Mouse (Mus musculus) heart, embryonic 11.5 days (tissue): Measurements from ENCODE around the gene Anapc5. TPM values are rescaled to one million over a fixed set of nuclear protein-coding genes. Genes with fewer than 3 reads are reported as not detected.
A peak's percentile ranks its signal among the peaks of the same experiment; 100 is the strongest.

ENCODE experiments used
- ATAC-seq: fragments of 200-750 bp; cut with Nextera tagmentation; replicated peaks from 2 replicates; pipeline ENCODE4 v1.8.0; 2017; ENCODE audit warnings: moderate library complexity; ENCODE audit not compliant: insufficient number of reproducible peaks, low FRiP score, low TSS enrichment
- H3K27ac ChIP-seq: fragments of 300-500 bp; sonication (generic); 2 replicates; pipeline ENCODE4 v1.5.1; 2014; ENCODE audit warnings: mild to moderate bottlenecking, low read depth, low read length
- H3K27me3 ChIP-seq: fragments of 300-500 bp; sonication (generic); 2 replicates; pipeline ENCODE4 v1.6.1; 2014; ENCODE audit warnings: mild to moderate bottlenecking, low read length, mixed read lengths; ENCODE audit not compliant: control insufficient read depth, insufficient read depth
- H3K36me3 ChIP-seq: fragments of 300-500 bp; sonication (generic); 2 replicates; pipeline ENCODE4 v1.6.1; 2014; ENCODE audit warnings: mild to moderate bottlenecking, low read length, moderate library complexity, mixed read lengths; ENCODE audit not compliant: control insufficient read depth, insufficient read depth
- H3K4me1 ChIP-seq: fragments of 300-500 bp; sonication (generic); 2 replicates; pipeline ENCODE4 v1.6.1; 2014; ENCODE audit warnings: low read length; ENCODE audit not compliant: control insufficient read depth, insufficient read depth
- H3K4me2 ChIP-seq: fragments of 300-500 bp; sonication (generic); 2 replicates; pipeline ENCODE4 v1.6.1; 2014; ENCODE audit warnings: mild to moderate bottlenecking, moderate library complexity
- H3K4me3 ChIP-seq: fragments of 300-500 bp; sonication (generic); 2 replicates; pipeline ENCODE4 v1.5.1; 2014; ENCODE audit warnings: low read depth, low read length
- H3K9ac ChIP-seq: fragments of 300-500 bp; sonication (generic); 2 replicates; pipeline ENCODE4 v1.6.1; 2014; ENCODE audit warnings: mild to moderate bottlenecking, low read depth, low read length, moderate library complexity
- H3K9me3 ChIP-seq: fragments of 300-500 bp; sonication (generic); replicated peaks from 2 replicates; pipeline ENCODE4 v1.6.1; 2016; ENCODE audit warnings: low read length; ENCODE audit not compliant: control insufficient read depth
- WGBS: fragments of 180-500 bp; shearing (Covaris S2); extraction: QIAGEN DNeasy Blood & Tissue Kit; methylation state at CpG from one replicate; pipeline ENCODE4 v1.1.7; 2014; ENCODE audit not compliant: insufficient replicate concordance; 5-methylcytosine and 5-hydroxymethylcytosine counted together
- polyA plus RNA-seq: library from polyadenylated mRNA; unstranded; fragments of >200 nt; fragmentation: Nextera tagmentation; extraction: Ambion mirVana; gene quantifications from 2 replicates; pipeline ENCODE4 v1.2.1, GENCODE M21; 2014

The Anapc5 gene
- polyA plus RNA-seq, 1 experiment from 2014 or later, result 354 TPM

DNA sequence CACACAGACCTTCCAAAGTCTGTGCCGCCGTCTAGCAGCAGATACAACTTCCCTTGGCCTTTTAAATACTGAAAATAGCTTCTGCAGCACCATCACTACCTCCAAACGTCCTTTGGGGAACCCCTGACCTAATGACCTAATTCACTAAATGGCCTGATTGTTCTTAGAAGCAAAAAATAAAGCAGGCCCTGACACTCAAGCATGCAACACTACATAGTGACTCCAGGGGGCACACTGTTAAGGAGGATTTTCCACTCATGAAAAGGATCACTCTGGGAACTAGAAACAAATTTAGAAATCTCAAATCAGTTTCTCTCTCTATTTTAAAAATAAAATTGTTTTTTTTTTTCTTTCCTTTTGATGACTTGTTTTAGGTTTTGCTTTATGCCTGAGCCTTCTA lies 15.6 kb downstream of the Anapc5 start:
- Histone ChIP-seq H3K4me1 (0 out of 2 replicates have a peak, but pooled peaks cover 6% of the 10 kb centered on the region), H3K4me3 (no peak overlapping the region), H3K27ac (no peak overlapping the region), H3K9me3 (no peaks in the 10 kb centered on the region), H3K4me2 (no peak overlapping the region), H3K36me3 (peaks cover 50% of the 10 kb centered on the region), H3K9ac (no peak overlapping the region), H3K27me3 (no peaks in the 10 kb centered on the region)
- WGBS, result 72% methylated on average over 3 of the region's 3 CpGs
- ATAC-seq, result no peak

DNA sequence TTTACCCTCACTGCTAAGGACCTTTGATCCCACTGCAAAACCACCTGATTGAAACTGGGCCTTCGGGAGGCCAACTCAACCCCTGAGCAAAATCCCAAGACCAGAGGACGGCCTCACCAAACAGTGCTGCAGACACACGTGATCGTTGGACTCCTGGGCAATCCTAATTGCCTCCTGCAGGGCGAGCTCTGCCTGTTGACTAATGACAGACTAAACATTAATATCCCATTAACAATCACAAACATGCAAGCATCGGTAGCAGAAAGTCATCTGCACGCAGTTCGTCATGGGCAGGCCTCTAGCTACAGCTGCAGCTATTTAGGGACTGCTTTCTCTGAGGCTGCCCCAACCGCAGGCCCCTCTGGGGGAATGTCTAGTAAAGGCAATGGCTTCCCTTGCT lies 18.4 kb downstream of the Anapc5 start:
- WGBS, result 83% methylated on average over 9 of the region's 9 CpGs
- no peak overlapping the region for H3K4me2 ChIP-seq
- no peak overlapping the region; the same call in 1 of the 2 replicates for H3K27ac ChIP-seq
- H3K36me3 ChIP-seq, result peaks cover 63% of the 10 kb centered on the region
- H3K4me1 ChIP-seq, result peaks cover 23% of the 10 kb centered on the region
- no peak overlapping the region for H3K4me3 ChIP-seq
- H3K27me3 ChIP-seq, result no peaks in the 10 kb centered on the region
- ATAC-seq, result no peak
- no peaks in the 10 kb centered on the region for H3K9me3 ChIP-seq
- H3K9ac ChIP-seq, result no peak overlapping the region

DNA sequence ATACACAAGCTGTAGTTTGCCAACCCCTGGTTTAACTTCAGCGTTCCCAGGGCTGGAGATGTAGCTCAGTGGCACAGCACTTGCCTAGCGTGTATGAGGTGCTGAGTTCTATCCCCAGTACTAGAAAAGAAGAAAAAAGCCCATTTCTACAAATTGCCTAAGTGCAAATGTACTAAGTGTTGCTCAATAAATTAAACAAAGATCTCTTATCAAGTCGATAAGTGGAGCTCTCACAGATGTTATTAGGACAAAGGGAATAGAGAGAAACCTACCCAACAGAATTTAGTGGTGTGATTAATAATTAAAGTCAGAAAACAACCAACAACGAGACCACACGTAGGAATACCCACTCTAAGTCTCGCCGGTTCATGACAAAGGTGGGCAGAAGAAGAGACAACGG lies 19.5 kb downstream of the Anapc5 start:
- no peak for ATAC-seq
- H3K4me2 ChIP-seq, result no peak overlapping the region
- H3K9me3 ChIP-seq, result no peaks in the 10 kb centered on the region
- no peak overlapping the region for H3K4me3 ChIP-seq
- H3K27ac ChIP-seq, result no peak overlapping the region
- H3K9ac ChIP-seq, result no peak overlapping the region
- H3K27me3 ChIP-seq, result no peaks in the 10 kb centered on the region
- peaks cover 63% of the 10 kb centered on the region for H3K36me3 ChIP-seq
- 96% methylated on average over 8 of the region's 8 CpGs for WGBS
- peaks cover 23% of the 10 kb centered on the region for H3K4me1 ChIP-seq

DNA sequence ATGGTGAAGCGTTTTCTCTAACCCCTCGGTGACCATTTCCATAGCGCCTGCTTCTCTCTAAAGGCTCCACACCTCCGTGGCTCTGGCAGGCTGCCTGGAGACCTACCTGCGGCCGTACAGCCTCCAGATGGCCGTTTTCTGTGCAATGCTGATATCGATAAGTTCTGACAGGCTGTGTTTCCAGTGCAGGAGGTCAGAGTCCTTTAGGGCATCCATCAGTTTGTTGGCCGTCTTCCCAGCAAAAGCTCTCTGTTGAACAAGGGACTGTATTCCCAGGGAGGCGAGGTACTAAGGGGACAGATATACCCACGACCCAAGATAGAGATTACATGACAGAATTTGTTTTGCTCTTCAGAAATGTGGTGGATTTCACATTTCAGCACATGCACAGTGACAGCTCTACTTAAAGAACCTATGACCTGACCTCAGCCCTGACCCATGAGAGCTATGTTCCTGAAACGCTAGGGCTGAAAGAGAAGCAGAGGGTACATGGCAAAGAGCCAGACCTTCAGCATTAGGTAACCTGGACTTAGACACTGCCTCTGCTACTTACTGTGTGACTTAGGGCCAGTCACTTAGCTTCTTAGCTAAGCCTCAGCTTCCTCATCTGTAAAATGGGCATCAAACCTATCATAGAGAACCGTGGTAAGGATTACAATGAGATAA lies 20.7 kb downstream of the Anapc5 start:
- Histone ChIP-seq H3K27me3 (no peaks in the 10 kb centered on the region), H3K9me3 (no peaks in the 10 kb centered on the region), H3K36me3 (peaks cover 59% of the 10 kb centered on the region), H3K4me3 (no peak overlapping the region), H3K27ac (no peak overlapping the region), H3K4me2 (no peak overlapping the region), H3K9ac (no peak overlapping the region), H3K4me1 (peaks cover 23% of the 10 kb centered on the region)
- ATAC-seq, result no peak
- WGBS, result 80% methylated on average over 13 of the region's 13 CpGs

DNA sequence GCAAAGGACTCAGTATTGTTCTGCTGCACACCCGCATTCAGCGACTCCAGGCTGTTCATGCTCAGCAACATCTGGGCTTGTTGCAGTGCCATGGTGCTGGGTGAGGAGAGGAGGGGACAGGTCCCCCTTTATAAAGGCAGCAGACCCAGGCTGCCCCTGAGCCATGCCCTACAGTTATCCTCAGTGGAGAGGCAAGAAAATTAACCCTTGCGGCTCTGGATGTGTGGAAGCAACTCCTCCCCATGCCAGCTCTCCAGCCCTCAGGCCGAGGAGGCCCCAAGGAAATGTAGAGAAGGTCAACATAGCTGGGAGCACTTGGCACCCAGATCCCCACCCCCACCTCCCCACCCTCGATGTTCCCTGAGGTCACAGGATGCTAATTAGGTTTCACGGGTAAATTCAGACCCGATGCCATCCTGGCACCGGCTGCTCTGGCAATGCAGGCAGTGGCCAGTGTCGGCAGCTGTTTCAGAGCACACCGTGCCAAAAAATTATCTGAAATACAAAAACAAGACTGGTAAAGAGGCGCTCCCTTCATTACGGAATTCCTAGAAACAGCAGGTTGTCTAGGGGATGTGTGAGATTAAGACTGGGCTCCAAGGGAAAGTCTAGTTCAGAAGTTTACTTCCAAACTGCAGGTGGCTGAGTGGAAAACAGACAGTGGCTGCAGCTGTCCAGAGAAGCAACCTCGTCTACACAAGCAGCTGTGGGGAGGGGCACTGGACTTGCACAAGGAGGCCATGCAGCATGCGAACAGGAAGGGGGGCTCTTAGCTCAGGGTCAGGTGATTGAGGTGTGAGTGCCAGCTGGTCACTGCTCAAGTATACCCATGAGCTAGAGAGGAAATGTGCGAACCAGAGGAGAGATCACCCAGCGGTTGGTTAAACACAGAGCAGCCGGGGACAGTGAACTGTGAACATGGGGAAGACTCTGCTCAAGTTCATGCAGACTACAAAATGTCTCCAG lies 21.5 kb downstream of the Anapc5 start:
- no peak overlapping the region for H3K4me3 ChIP-seq
- H3K27me3 ChIP-seq, result no peaks in the 10 kb centered on the region
- peaks cover 60% of the 10 kb centered on the region for H3K36me3 ChIP-seq
- ATAC-seq, result no peak
- 88% methylated on average over 17 of the region's 17 CpGs for WGBS
- H3K4me2 ChIP-seq, result no peak overlapping the region
- no peak overlapping the region for H3K9ac ChIP-seq
- peak overlapping the region; percentile 17; the same call in 1 of the 2 replicates for H3K27ac ChIP-seq
- H3K9me3 ChIP-seq, result no peaks in the 10 kb centered on the region
- peaks cover 23% of the 10 kb centered on the region for H3K4me1 ChIP-seq

DNA sequence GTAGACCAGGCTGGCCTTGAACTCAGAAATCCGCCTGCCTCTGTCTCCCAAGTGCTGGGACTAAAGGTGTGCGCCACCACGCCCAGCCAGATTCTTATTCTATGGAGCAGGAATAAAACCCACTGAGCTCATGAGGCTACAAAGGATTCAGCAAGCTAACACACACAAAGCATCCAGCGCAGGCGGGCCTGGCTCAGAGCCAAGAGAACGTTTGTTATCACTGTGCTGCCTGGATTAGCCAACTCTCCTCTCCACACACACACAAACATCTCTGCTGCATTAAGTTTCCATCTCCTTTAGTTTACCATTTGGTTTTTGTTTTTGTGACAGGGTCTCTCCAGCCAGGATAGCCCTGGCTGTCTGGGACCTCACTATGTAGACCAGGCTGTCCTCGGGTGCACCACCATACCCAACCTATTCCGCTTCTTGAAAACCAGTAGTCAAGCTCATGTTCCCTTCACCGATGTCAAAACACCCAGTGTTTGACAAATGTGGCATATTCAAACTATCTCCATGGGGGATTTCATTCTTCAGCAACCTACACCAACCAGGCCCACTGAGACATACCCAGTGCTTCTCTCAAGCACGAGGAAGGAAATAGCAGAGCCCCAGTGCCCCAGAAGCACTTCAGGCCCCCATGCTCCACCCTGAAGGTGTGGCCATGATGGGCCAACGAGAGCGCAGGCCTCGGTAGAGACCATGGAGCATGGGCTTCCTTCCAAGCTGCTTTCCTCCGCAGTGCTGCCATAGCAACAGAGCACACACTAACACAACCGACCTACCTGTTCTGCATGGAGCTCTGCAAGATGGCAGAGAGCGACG lies 22.4 kb downstream of the Anapc5 start:
- no peak overlapping the region for H3K4me2 ChIP-seq
- no peak overlapping the region for H3K4me3 ChIP-seq
- H3K27ac ChIP-seq, result peak overlapping the region; percentile 17; the same call in 1 of the 2 replicates
- no peaks in the 10 kb centered on the region for H3K9me3 ChIP-seq
- no peak overlapping the region for H3K9ac ChIP-seq
- H3K36me3 ChIP-seq, result peaks cover 55% of the 10 kb centered on the region
- 60% methylated on average over 17 of the region's 17 CpGs for WGBS
- peak; percentile 52; the same call in 1 of the 2 replicates for ATAC-seq
- no peaks in the 10 kb centered on the region for H3K27me3 ChIP-seq
- peaks cover 23% of the 10 kb centered on the region for H3K4me1 ChIP-seq

DNA sequence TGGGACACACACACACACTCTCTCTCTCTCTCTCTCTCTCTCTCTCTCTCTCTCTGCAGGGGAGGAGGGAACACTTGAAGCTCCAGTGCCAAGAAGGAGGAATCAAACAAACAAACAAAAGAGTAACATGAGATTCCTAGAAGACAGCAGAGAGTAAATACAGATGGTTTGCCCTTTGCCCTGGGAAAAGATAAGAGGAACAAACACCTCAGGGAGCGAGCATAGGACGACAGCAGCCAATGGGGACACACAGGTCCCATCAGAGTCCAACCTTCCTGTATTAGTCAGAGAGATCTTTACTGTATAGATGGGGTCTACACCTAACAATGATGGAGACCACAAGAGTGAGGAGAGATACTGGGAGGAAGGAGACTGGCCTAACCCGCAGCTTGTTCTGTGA lies 23.3 kb downstream of the Anapc5 start:
- no peak overlapping the region for H3K4me3 ChIP-seq
- WGBS, result 79% methylated on average over 3 of the region's 3 CpGs
- no peak overlapping the region for H3K9ac ChIP-seq
- H3K4me1 ChIP-seq, result peaks cover 23% of the 10 kb centered on the region
- ATAC-seq, result no peak
- no peaks in the 10 kb centered on the region for H3K9me3 ChIP-seq
- no peaks in the 10 kb centered on the region for H3K27me3 ChIP-seq
- H3K27ac ChIP-seq, result no peak overlapping the region
- H3K4me2 ChIP-seq, result no peak overlapping the region
- H3K36me3 ChIP-seq, result peaks cover 53% of the 10 kb centered on the region

DNA sequence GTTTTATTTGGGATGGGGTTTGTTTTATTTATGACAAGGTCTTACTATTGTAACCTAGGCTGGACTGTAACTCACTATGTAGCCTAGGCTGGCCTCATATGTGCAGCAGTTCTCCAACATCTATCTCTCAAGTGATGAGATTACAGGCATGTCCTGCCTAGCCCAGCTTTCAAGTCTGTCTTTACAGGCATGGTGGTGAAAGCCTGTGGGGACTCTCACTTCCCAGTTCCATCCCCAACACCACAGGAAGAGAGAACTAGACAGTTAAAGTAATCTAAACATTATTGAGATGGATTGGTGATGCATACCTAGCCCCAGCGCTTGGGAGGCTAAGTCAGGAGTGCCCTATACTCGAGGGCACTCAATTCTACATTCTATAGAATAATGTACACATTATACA lies 32.4 kb downstream of the Anapc5 start:
- H3K36me3 ChIP-seq, result peaks cover 21% of the 10 kb centered on the region
- H3K27me3 ChIP-seq, result no peaks in the 10 kb centered on the region
- no peak for ATAC-seq
- no peaks in the 10 kb centered on the region for H3K4me1 ChIP-seq
- no peak overlapping the region for H3K27ac ChIP-seq
- 90% methylated on average over 2 of the region's 2 CpGs for WGBS
- no peak overlapping the region for H3K9ac ChIP-seq
- H3K9me3 ChIP-seq, result no peaks in the 10 kb centered on the region
- no peak overlapping the region for H3K4me2 ChIP-seq
- no peak overlapping the region for H3K4me3 ChIP-seq
